Mouse (Mus musculus) heart, adult 11 months (tissue): Measurements from ENCODE around the gene C530008M17Rik.

Source experiments
- DNase-seq: peaks from one replicate; pipeline ENCODE4 v3.0.0; 2022

The C530008M17Rik gene

GRCm38 (mm10) chr5:76843448-76843847 is 187.1 kb downstream of the C530008M17Rik start:
- DNase-seq: no peak

DNA sequence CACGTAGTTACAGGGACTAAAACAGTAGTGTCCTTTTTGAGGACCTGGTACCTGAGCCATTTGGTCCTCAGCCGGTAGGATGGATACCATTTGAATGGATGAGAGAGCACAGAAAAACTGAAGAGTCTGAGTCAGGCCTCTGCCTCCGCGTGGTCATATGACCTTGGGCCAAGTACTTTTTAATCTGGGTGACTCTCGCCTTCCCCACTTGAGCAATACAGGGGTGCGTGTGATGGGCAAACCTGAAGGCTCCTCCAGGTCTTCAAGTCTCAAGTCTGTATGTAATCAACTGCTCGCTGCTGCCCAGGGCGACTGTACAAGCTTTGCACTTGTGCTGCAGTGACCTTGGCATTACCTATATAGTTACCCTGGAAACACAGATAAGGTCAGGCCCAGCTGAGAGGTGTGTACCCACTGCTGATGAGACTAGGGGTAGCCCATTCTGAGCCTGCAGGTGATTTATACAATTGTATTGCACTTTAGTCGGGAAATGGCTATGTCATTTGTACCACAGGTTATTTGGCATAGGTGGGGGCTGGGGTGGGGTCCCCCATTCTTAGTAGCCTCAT is 187.6 kb downstream of the C530008M17Rik start:
- DNase-seq: no peak

- no peak for DNase-seq
Observed at GRCm38 (mm10) chr5:76844618-76845186, 188.4 kb downstream of the C530008M17Rik start.

DNA sequence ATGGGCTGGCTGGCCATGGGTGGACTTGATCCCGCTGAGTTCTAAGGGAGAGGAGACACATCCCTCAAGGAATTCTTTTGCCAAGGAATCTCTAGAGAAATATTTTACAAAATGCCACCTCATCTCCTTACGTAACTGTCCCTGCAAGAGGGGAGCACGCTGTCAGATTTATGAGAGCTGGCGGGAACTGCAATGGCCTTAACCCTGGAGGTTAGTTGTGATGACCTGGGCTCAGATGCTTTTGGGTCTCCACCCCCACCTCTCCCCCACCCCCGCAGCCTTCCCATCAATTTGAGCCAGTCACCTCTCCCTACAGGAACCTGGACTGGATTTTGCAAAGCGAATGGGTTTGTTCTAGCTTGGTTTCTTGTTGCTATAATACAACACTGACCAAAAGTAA is 190.8 kb downstream of the C530008M17Rik start:
- no peak for DNase-seq

DNA sequence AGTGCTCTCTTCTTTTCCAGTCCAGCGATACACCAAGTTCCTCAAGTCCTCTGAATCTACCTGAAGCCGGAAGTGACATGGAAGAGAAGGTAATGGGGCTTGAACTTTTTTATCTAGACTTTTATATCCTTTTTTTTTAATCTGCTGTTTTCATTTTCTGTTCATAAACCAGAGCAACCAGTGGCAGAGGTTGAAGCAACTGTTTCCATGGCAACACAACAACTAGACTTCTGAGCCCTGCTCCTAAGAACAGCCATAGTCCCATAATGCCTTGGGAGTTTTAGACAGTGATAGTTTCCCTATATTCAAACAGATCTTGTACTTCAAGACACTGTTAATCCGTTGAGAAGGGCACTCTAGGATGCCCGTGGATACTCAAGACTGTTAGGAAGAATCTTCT is 195.0 kb downstream of the C530008M17Rik start:
- DNase-seq: no peak

GRCm38 (mm10) chr5:76853549-76853948 is 197.2 kb downstream of the C530008M17Rik start:
- DNase-seq: no peak

- no peak for DNase-seq
Observed at GRCm38 (mm10) chr5:76855829-76856600, 199.7 kb downstream of the C530008M17Rik start.

DNA sequence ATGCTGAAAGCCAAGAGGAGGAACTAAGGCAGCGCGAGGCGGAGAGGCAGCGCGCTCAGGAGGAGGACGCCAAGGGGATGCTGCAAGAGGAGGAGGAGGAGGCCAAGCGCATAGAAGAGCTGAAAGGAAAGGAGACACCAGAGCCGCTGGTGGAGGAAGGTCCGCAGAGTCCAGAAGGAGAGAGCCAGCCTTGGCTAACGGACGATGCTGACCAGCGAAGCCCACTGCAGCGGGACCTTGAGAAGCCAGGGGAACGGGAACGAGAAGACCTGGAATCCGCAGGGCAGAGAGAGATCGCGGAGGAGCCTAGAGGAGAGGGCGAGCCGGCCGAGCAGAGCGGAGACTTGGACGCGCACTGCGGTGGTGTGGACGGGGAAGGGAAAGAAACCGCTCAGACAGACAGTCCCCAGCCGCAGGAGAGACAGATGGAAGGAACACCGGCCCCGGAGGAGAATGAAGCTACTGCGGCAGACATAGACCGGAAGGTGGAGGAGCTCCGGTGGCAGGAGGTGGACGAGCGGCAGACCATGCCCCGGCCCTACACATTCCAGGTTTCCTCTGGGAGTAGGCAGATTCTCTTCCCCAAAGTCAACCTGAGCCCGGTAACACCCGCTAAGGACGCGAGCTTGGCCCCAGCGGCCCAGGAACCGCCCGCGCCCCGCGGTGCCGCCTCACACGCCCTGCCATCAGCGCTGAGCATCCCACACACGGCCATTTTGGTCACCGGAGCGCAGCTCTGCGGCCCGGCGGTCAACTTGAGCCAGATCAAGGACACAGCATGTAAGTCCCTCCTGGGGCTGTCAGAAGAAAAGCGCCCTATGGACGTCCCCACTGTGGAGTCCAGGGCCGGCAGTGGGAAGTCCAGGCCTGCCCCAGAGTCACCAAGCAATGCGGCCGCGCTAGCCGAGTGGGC is 201.0 kb downstream of the C530008M17Rik start:
- DNase-seq: no peak

DNA sequence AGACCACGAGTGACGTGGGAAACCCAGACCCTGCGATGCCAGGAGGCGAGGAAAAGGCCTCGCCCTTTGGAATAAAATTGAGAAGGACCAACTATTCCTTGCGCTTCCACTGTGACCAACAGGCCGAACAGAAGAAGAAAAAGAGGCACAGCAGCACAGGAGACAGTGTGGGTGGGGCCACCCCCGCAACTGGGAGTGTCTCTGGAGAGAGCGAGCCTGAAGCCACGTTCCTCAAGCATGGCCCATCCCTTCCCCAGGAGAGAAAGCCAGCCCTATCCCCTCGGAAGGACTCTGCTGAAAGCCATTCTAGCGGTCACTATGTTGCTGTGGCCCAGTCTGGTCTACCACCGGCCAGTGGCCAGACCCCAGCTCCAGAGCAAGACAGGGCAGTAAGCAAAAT is 202.1 kb downstream of the C530008M17Rik start:
- no peak for DNase-seq

GRCm38 (mm10) chr5:76866819-76867218 is 210.5 kb downstream of the C530008M17Rik start:
- DNase-seq: no peak

GRCm38 (mm10) chr5:76868693-76869286 is 212.5 kb downstream of the C530008M17Rik start:
- no peak for DNase-seq

DNA sequence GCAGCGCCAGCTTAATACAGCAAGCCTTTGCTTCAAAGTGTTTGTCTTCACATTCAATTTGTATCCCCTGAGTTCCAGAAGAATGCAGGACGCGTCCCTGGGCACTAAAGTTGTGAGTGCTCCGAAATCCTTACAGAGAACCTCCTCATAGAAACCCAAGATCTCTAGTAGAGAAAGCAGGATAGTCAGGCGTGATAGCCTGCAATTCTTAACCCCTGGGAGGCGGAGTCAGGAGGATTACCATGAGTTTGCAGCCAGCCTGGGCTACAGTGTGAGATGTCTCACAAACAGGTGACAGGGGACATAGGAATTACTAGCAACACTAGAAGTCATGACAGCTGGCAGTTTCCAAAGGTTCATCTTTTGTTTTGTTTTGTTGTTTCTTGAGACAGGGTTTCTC is 213.2 kb downstream of the C530008M17Rik start:
- DNase-seq: no peak

GRCm38 (mm10) chr5:76876106-76876758 is 219.9 kb downstream of the C530008M17Rik start:
- peak; percentile 95 for DNase-seq

DNA sequence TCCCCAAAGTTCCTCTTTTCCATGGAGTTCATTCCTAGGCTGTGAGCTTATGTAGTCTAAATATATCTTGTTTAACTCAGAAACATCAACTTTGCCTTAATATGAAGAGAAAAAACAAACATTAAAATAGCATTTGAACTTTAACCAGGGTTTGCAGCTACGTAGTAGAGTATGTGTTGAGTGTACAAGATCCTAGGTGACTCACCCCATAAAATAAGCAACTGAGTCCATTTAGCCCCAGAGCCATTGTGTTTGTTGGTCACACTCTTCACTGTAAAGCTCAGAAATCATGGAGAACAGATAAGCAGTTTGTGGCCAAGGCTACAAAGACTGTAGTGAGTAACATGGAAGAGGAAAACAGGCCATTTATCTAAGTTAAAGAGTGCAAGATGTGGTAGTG is 227.8 kb downstream of the C530008M17Rik start:
- no peak for DNase-seq

DNA sequence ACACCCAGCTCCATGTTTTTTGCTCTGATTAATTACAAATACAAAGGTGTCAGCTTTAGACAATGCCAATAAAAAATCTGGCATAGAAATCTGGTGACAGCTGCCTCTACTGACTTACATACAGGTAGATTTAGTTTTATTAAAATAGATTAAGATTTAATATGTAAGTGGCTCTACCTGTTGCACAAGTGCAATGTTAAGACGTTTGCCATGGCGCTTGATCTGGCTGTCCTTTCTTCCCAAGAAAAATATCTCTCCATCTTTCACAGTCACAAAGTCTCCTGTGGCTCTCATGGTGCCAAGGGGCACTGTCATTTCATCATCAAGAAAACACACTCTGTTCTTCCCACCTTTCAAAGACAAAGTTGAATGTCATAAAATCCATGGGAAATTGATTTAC is 230.7 kb downstream of the C530008M17Rik start:
- no peak for DNase-seq

DNA sequence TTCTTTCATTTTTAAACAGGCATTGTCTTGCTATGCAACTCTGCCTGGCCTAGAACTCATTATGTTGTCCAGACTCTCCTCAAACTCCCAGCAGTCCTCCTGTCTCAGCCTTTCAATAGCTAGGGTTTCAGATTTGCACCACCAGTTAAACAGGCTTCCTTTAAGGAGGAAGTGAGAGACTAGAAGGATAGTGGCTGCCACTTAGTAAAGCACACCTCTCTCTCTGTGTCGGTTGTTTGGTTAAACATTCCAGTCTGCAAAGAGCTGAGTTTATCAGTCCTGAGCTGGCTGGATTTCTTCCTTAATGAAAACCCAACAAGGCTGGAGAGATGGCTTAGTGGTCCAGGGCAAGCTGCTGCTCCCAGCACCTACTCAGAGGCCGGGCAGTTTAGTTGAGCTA is 236.3 kb downstream of the C530008M17Rik start:
- DNase-seq: no peak

GRCm38 (mm10) chr5:76893084-76893483 is 236.8 kb downstream of the C530008M17Rik start:
- DNase-seq: no peak

DNA sequence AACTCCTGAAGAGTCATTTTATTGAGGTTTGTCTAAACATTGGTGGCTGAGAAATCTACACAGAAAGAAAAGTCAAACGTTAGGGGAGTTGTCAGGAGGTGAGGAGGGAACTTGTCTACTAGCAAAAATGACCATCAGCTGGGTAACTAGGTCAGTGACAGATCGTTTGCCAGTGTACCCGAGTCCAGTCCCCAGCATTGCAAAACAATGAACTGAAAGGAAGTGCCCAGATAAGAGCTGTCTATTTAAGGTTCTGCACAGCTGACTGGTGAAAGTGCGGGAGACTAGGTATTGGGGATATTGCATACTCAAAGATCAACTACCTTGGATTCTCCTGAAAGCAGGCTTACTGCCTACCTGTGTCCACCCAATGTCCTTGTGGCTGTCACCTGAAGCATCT is 245.8 kb downstream of the C530008M17Rik start:
- no peak for DNase-seq

DNA sequence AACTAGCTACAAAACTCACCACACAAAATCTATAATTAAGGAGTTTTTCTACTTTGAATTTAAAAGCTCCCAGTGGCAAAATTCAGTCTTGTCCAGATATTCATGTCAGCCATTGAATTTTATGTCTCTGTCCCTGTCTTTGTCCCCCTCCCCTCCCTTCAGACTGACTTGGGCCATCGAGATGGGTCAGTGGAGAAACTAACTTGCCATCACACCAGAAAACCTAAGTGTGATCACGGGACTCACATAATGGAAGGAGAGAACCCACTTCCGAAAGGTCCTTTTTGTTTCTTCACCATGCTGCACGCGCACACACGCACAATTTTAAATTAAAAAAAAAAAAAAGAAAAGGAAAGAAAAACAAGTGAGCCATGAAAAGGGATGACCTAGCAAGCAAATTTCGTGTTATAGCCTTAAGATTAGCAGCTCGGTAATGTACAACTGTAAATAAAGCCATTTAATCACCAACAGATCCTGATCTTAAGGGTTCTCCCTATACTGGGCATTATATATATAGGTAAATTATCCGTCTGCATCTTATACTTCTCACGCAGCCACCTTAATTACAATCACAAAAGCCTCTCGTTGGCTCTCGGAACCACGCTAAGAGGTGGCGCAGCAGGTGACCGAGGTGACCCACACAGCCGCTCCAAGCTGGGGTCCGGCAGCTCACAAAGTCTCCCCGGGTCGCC is 248.5 kb downstream of the C530008M17Rik start:
- DNase-seq: no peak

DNA sequence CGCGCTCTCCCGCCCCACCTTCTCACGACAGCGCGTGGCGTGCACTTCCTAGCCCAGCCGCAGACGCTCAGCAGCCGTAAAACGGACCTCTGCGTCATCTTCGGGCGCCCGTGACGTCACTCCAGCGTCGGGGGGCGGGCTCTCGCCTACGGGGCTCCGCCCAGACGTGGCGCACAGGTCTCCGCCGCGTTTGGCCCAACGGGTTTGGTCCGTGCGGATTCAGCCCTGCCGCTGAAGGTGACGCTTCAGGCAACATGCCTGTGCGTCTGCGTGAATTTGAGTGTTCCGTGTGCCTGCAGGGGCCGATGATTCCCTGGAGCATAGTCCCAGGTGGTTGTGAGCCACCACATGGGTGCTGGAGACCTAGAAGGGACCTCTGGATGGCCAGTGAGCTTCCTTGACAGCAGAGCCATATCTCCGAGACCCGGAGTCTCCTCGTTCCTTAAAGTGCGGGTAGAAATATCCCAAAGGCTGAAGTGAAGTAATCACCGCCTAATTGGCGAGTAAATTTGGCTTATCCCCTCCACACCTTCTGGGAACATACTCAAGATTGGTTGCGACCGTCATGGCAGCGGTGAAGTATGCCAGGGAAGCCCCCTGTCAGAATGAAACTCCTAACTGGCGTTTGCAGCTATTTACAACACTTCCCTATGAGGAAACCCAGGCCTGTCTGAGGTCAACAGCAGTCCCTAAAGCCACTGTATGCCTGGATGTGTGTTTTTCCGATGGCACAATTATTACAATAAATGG is 249.3 kb downstream of the C530008M17Rik start, which contains the start of gene Aasdh:
Gene Aasdh, minus strand, starts transcription at position 110 of the 750 bp plus-strand sequence.
- DNase-seq: peak; percentile 99

DNA sequence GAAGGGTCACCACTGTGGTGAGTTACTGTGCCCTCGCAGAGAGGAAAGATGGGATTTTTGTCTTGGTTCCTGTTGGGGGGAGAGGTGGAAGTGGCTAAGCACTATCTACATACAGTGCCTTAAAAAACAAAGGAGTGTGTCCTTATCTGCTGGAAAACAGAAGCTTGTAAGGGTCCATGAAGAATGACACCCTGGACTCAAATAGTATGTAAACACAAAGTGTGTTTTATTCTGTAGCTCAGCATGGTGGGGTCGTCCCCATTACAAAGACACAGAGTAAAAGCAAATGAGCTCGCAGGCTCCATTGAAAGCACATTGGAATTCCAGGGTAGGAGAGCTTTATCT is 249.8 kb downstream of the C530008M17Rik start:
- DNase-seq: no peak
